Mouse (Mus musculus) stomach, embryonic 14.5 days (tissue): ENCODE measurements around the gene Lrrc42. TPM values are rescaled to one million over a fixed set of nuclear protein-coding genes. Genes with fewer than 3 reads are reported as not detected.

Experiments used
- ATAC-seq: fragments of 200-750 bp; cut with Nextera tagmentation; 2 replicates; pipeline ENCODE4 v1.8.0; 2017; ENCODE audit warnings: low read depth, moderate TSS enrichment; ENCODE audit not compliant: insufficient number of reproducible peaks, insufficient read depth, low FRiP score
- H3K27ac ChIP-seq: fragments of 300-500 bp; sonication (generic); 2 replicates; pipeline ENCODE4 v1.5.1; 2014; ENCODE audit warnings: mild to moderate bottlenecking, low read length, moderate library complexity, mixed read lengths
- H3K27me3 ChIP-seq: fragments of 300-500 bp; sonication (generic); 2 replicates; pipeline ENCODE4 v1.6.1; 2014; ENCODE audit warnings: low read length, control low read depth, mixed read lengths; ENCODE audit not compliant: control insufficient read depth, insufficient read depth
- H3K36me3 ChIP-seq: fragments of 300-500 bp; sonication (generic); 2 replicates; pipeline ENCODE4 v1.6.1; 2014; ENCODE audit warnings: mild to moderate bottlenecking, control low read depth, low read length, moderate library complexity, mixed read lengths; ENCODE audit not compliant: control insufficient read depth, insufficient read depth
- H3K4me1 ChIP-seq: fragments of 300-500 bp; sonication (generic); 2 replicates; pipeline ENCODE4 v1.6.1; 2014; ENCODE audit warnings: low read length, control low read depth, mixed read lengths; ENCODE audit not compliant: control insufficient read depth, insufficient read depth
- H3K4me2 ChIP-seq: fragments of 300-500 bp; sonication (generic); replicated peaks from 2 replicates; pipeline ENCODE4 v1.6.1; 2014; ENCODE audit warnings: low read depth, low read length, control low read depth
- H3K4me3 ChIP-seq: fragments of 300-500 bp; sonication (generic); 2 replicates; pipeline ENCODE4 v1.5.1; 2014; ENCODE audit warnings: low read depth, low read length, control low read depth
- H3K9ac ChIP-seq: fragments of 300-500 bp; sonication (generic); replicated peaks from 2 replicates; pipeline ENCODE4 v1.6.1; 2014; ENCODE audit warnings: low read depth, mild to moderate bottlenecking, control low read depth, low read length, moderate library complexity, mixed read lengths
- H3K9me3 ChIP-seq: fragments of 300-500 bp; sonication (generic); 2 replicates; pipeline ENCODE4 v1.6.1; 2016; ENCODE audit warnings: low read depth, low read length, control low read depth; ENCODE audit not compliant: control insufficient read depth
- WGBS: fragments of 180-500 bp; shearing (Covaris S2); extraction: QIAGEN DNeasy Blood & Tissue Kit; methylation state at CpG from one replicate; pipeline ENCODE4 v1.1.7; 2014; 5-methylcytosine and 5-hydroxymethylcytosine counted together
- polyA plus RNA-seq: library from polyadenylated mRNA; unstranded; fragments of >200 nt; fragmentation: Nextera tagmentation; extraction: Ambion mirVana; gene quantifications from 2 replicates; pipeline ENCODE4 v1.2.1, GENCODE M21; 2014

The Lrrc42 gene
- polyA plus RNA-seq, 1 experiment from 2014 or later: 70.4 TPM

DNA sequence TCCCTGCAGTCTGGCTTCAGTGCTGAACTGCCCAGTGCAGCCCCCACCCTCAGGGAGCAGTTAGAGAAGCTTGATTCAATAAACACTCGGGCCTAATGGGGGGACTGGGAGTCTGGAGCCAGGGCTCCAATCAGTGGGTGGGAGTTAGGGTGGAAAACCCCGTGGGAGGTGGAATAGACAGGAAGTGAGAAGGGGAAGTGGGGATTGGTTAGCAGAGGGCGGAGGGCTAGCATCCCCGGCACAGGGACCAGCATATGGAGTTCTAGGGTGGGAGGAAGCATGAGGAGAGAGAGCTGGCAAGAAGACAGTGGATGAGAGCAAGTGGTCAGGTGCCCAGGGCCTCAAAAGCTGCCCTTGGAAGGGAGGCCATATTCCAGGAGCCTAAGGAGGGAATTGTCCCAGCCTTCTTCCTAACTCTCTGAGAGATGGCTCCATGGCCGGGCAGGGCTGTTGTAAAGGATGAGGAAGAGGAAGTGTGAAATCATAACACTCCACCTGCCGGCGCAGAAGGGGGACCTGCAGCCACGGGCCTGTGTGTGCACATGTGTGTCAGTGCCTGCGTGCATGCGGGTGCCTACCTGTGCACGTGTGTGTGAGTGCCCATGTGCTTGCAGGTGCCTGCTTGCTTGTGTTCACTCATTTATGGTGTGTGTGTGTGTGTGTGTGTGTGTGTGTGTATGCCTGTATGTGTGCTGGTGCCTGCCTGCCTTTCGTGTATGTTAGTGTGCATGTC is 39.9 kb downstream of the Lrrc42 start:
- Histone ChIP-seq H3K36me3 (no peaks in the 10 kb centered on the region), H3K4me3 (no peak overlapping the region), H3K27me3 (no peaks in the 10 kb centered on the region), H3K9ac (no peak overlapping the region), H3K4me2 (no peak overlapping the region), H3K9me3 (no peaks in the 10 kb centered on the region), H3K4me1 (0 out of 2 replicates have a peak, but pooled peaks cover 3% of the 10 kb centered on the region), H3K27ac (no peak overlapping the region)
- 55% methylated on average over 12 of the region's 12 CpGs for WGBS
- no peak; the same call in 1 of the 2 replicates for ATAC-seq

- Histone ChIP-seq H3K9me3 (no peaks in the 10 kb centered on the region), H3K36me3 (no peaks in the 10 kb centered on the region; the same call in 1 of the 2 replicates), H3K4me1 (0 out of 2 replicates have a peak, but pooled peaks cover 3% of the 10 kb centered on the region), H3K27me3 (no peaks in the 10 kb centered on the region), H3K4me2 (no peak overlapping the region), H3K4me3 (no peak overlapping the region), H3K9ac (no peak overlapping the region), H3K27ac (no peak overlapping the region)
- ATAC-seq: no peak
- WGBS: 71% methylated on average over 5 of the region's 5 CpGs
These were observed 41.4 kb downstream of the Lrrc42 start for GRCm38 (mm10) chr4:107211936-107212335.

DNA sequence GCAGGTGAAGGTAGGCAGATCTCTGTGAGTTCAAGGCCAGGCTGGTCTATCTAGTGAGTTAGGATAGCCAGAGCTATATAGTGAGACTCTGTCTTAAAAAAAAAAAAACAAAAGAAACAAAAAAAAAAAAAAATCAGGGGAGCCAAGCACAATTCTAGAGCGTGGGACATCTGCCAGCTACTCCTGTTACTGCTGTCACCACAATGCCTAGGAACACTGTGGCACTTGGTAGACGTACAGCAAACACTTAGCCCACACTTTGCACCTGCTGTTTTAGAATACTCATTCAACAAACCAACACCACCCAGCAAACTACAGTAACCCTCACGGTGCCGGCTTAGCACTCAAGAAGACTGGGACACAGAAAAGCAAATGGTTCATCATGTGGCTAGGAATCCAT is 41.9 kb downstream of the Lrrc42 start:
- no peaks in the 10 kb centered on the region for H3K27me3 ChIP-seq
- H3K9me3 ChIP-seq: no peaks in the 10 kb centered on the region
- no peak for ATAC-seq
- no peaks in the 10 kb centered on the region; the same call in 1 of the 2 replicates for H3K36me3 ChIP-seq
- no peak overlapping the region for H3K4me2 ChIP-seq
- H3K27ac ChIP-seq: no peak overlapping the region; the same call in 1 of the 2 replicates
- H3K4me3 ChIP-seq: no peak overlapping the region
- 0 out of 2 replicates have a peak, but pooled peaks cover 3% of the 10 kb centered on the region for H3K4me1 ChIP-seq
- no peak overlapping the region for H3K9ac ChIP-seq
- WGBS: 83% methylated on average over 4 of the region's 4 CpGs

- no peak overlapping the region for H3K4me3 ChIP-seq
- H3K36me3 ChIP-seq: no peaks in the 10 kb centered on the region; the same call in 1 of the 2 replicates
- H3K27me3 ChIP-seq: no peaks in the 10 kb centered on the region
- no peak overlapping the region for H3K4me2 ChIP-seq
- H3K27ac ChIP-seq: peak overlapping the region; percentile 63; the same call in 1 of the 2 replicates
- 48% methylated on average over 5 of the region's 5 CpGs for WGBS
- peak; percentile 81 for ATAC-seq
- H3K9ac ChIP-seq: no peak overlapping the region
- H3K9me3 ChIP-seq: no peaks in the 10 kb centered on the region
- 0 out of 2 replicates have a peak, but pooled peaks cover 3% of the 10 kb centered on the region for H3K4me1 ChIP-seq
These were observed 42.7 kb downstream of the Lrrc42 start for GRCm38 (mm10) chr4:107210483-107211097.

- no peaks in the 10 kb centered on the region for H3K27me3 ChIP-seq
- ATAC-seq: no peak
- peak within 1 kb of the TSS; percentile 4; the same call in 1 of the 2 replicates for H3K27ac ChIP-seq
- no peaks in the 10 kb centered on the region for H3K9me3 ChIP-seq
- 0 out of 2 replicates have a peak, but pooled peaks cover 3% of the 10 kb centered on the region for H3K4me1 ChIP-seq
- peaks cover 7% of the 10 kb centered on the region for H3K36me3 ChIP-seq
- H3K4me3 ChIP-seq: no peak within 1 kb of the TSS
- H3K9ac ChIP-seq: no peak within 1 kb of the TSS
- H3K4me2 ChIP-seq: no peak within 1 kb of the TSS
- 83% methylated on average over 3 of the region's 3 CpGs for WGBS
These were observed 44.5 kb downstream of the Lrrc42 start, which contains the start of gene Ldlrad1 for GRCm38 (mm10) chr4:107208880-107209279. Ldlrad1 (plus strand) TSS chr4:107209180.

GRCm38 (mm10) chr4:107207016-107207415 is 46.3 kb downstream of the Lrrc42 start:
- no peaks in the 10 kb centered on the region for H3K9me3 ChIP-seq
- no peak overlapping the region for H3K4me2 ChIP-seq
- no peak for ATAC-seq
- no peaks in the 10 kb centered on the region for H3K27me3 ChIP-seq
- H3K36me3 ChIP-seq: peaks cover 9% of the 10 kb centered on the region
- H3K4me1 ChIP-seq: no peaks in the 10 kb centered on the region
- WGBS: 93% methylated on average over 2 of the region's 2 CpGs
- H3K9ac ChIP-seq: no peak overlapping the region
- H3K27ac ChIP-seq: no peak overlapping the region
- no peak overlapping the region for H3K4me3 ChIP-seq

- peaks cover 40% of the 10 kb centered on the region for H3K36me3 ChIP-seq
These were observed 50.3 kb downstream of the Lrrc42 start for GRCm38 (mm10) chr4:107203001-107203400.

GRCm38 (mm10) chr4:107201779-107202178 is 51.6 kb downstream of the Lrrc42 start:
- H3K4me2 ChIP-seq: no peak overlapping the region
- H3K36me3 ChIP-seq: peaks cover 52% of the 10 kb centered on the region
- H3K4me1 ChIP-seq: no peaks in the 10 kb centered on the region
- no peak overlapping the region for H3K9ac ChIP-seq
- no peaks in the 10 kb centered on the region for H3K27me3 ChIP-seq
- WGBS: 93% methylated on average over 3 of the region's 3 CpGs
- no peak for ATAC-seq
- no peaks in the 10 kb centered on the region for H3K9me3 ChIP-seq
- no peak overlapping the region for H3K4me3 ChIP-seq
- H3K27ac ChIP-seq: no peak overlapping the region

More at GRCm38 (mm10) chr4:107203001-107203400, 50.3 kb downstream of the Lrrc42 start:
- H3K9me3 ChIP-seq: no peaks in the 10 kb centered on the region
- no peaks in the 10 kb centered on the region for H3K27me3 ChIP-seq
- H3K4me2 ChIP-seq: no peak overlapping the region
- no peaks in the 10 kb centered on the region for H3K4me1 ChIP-seq
- no peak for ATAC-seq
- H3K9ac ChIP-seq: no peak overlapping the region
- no peak overlapping the region for H3K4me3 ChIP-seq
- WGBS: 85% methylated on average over 7 of the region's 7 CpGs
- no peak overlapping the region for H3K27ac ChIP-seq
